Mouse (Mus musculus) right cerebral cortex, postnatal 10 days (tissue): ENCODE results near the gene Fgb.

Experiments
- DNase-seq, 2 experiments: peaks; one replicate each; pipeline ENCODE4 v3.0.0; 2021; ENCODE audit warnings: low spot score in 2 of 2

The Fgb gene

GRCm38 (mm10) chr3:83027546-83028251 is 22.0 kb downstream of the Fgb start:
- no peak for DNase-seq

- DNase-seq = no peak
Measured at GRCm38 (mm10) chr3:83025475-83026301, 24.0 kb downstream of the Fgb start, which contains the start of gene Fga. TSS of gene Fga (plus strand) at chr3:83026076.

GRCm38 (mm10) chr3:83025036-83025435 is 24.6 kb downstream of the Fgb start:
- DNase-seq = no peak

- DNase-seq = no peak
Measured at GRCm38 (mm10) chr3:83021176-83021575, 28.5 kb downstream of the Fgb start.

- DNase-seq = no peak
Measured at GRCm38 (mm10) chr3:83020387-83020786, 29.3 kb downstream of the Fgb start.

GRCm38 (mm10) chr3:83016236-83016635 is 33.4 kb downstream of the Fgb start:
- DNase-seq = no peak

- DNase-seq = no peak
Measured at GRCm38 (mm10) chr3:83013951-83014350, 35.7 kb downstream of the Fgb start.

GRCm38 (mm10) chr3:83012636-83013035 is 37.0 kb downstream of the Fgb start:
- DNase-seq = no peak

- no peak for DNase-seq
Measured at GRCm38 (mm10) chr3:83011565-83011964, 38.1 kb downstream of the Fgb start.

GRCm38 (mm10) chr3:83011136-83011535 is 38.5 kb downstream of the Fgb start:
- no peak for DNase-seq

GRCm38 (mm10) chr3:83010291-83010690 is 39.4 kb downstream of the Fgb start:
- DNase-seq = no peak

- DNase-seq = no peak
Measured at GRCm38 (mm10) chr3:83007557-83007956, 42.1 kb downstream of the Fgb start, which contains the start of gene Fgg. TSS of gene Fgg (plus strand) at chr3:83007724.

GRCm38 (mm10) chr3:83004801-83005200 is 44.9 kb downstream of the Fgb start:
- no peak for DNase-seq

- DNase-seq = no peak
Measured at GRCm38 (mm10) chr3:83003068-83003467, 46.6 kb downstream of the Fgb start.

GRCm38 (mm10) chr3:83002191-83002590 is 47.5 kb downstream of the Fgb start:
- DNase-seq = peak in 1 of 2 experiments; percentile 54

GRCm38 (mm10) chr3:82999995-83000394 is 49.7 kb downstream of the Fgb start:
- DNase-seq = no peak

- peak; percentile 45 to 54 for DNase-seq
Measured at GRCm38 (mm10) chr3:82998772-82999463, 50.7 kb downstream of the Fgb start.

GRCm38 (mm10) chr3:82996656-82997055 is 53.0 kb downstream of the Fgb start:
- no peak for DNase-seq

GRCm38 (mm10) chr3:82995368-82995767 is 54.3 kb downstream of the Fgb start:
- DNase-seq = peak; percentile 42 to 50

GRCm38 (mm10) chr3:82992956-82993355 is 56.7 kb downstream of the Fgb start:
- DNase-seq = no peak

- no peak for DNase-seq
Measured at GRCm38 (mm10) chr3:82991963-82992362, 57.7 kb downstream of the Fgb start.
